Mouse (Mus musculus) liver, embryonic 13.5 days (tissue): ENCODE measurements around the gene Tgfa. TPM values are rescaled to one million over a fixed set of nuclear protein-coding genes. Genes with fewer than 3 reads are reported as not detected.

Experiments used
- ATAC-seq: fragments of 200-750 bp; cut with Nextera tagmentation; 2 replicates; pipeline ENCODE4 v1.8.0; 2017; ENCODE audit warnings: low read depth, mild to moderate bottlenecking, moderate number of reproducible peaks, moderate library complexity
- DNase-seq: peaks from one replicate; pipeline ENCODE4 v3.0.0; 2022
- H3K27ac ChIP-seq: fragments of 300-500 bp; sonication (generic); 2 replicates; pipeline ENCODE4 v1.5.1; 2015; ENCODE audit warnings: moderate library complexity, mild to moderate bottlenecking, inconsistent platforms
- H3K27me3 ChIP-seq: fragments of 300-500 bp; sonication (generic); 2 replicates; pipeline ENCODE4 v1.6.1; 2015; ENCODE audit warnings: mild to moderate bottlenecking, inconsistent platforms
- H3K36me3 ChIP-seq: fragments of 300-500 bp; sonication (generic); 2 replicates; pipeline ENCODE4 v1.6.1; 2015; ENCODE audit warnings: mild to moderate bottlenecking, inconsistent platforms
- H3K4me1 ChIP-seq: fragments of 300-500 bp; sonication (generic); replicated peaks from 2 replicates; pipeline ENCODE4 v1.6.1; 2015; ENCODE audit warnings: inconsistent platforms
- H3K4me2 ChIP-seq: fragments of 300-500 bp; sonication (generic); 2 replicates; pipeline ENCODE4 v1.6.1; 2015; ENCODE audit warnings: inconsistent platforms, mild to moderate bottlenecking, moderate library complexity
- H3K4me3 ChIP-seq: fragments of 300-500 bp; sonication (generic); replicated peaks from 2 replicates; pipeline ENCODE4 v1.5.1; 2015; ENCODE audit warnings: mild to moderate bottlenecking, inconsistent platforms
- H3K9ac ChIP-seq: fragments of 300-500 bp; sonication (generic); 2 replicates; pipeline ENCODE4 v1.6.1; 2015; ENCODE audit warnings: mild to moderate bottlenecking, inconsistent platforms
- H3K9me3 ChIP-seq: fragments of 300-500 bp; sonication (generic); replicated peaks from 2 replicates; pipeline ENCODE4 v1.6.1; 2016; ENCODE audit warnings: inconsistent platforms
- WGBS: fragments of 180-500 bp; shearing (Covaris S2); methylation state at CpG from one replicate; pipeline ENCODE4 v1.1.7; 2015; ENCODE audit not compliant: insufficient replicate concordance; 5-methylcytosine and 5-hydroxymethylcytosine counted together
- polyA plus RNA-seq: library from polyadenylated mRNA; unstranded; fragments of >200 nt; fragmentation: Nextera tagmentation; extraction: Ambion mirVana; gene quantifications from 2 replicates; pipeline ENCODE4 v1.2.1, GENCODE M21; 2015

Tgfa gene
- polyA plus RNA-seq, 1 experiment from 2014 or later, result 1.1 TPM

- Histone ChIP-seq H3K27ac (no peak overlapping the region), H3K4me3 (no peak overlapping the region), H3K4me2 (no peak overlapping the region), H3K27me3 (no peaks in the 10 kb centered on the region), H3K9ac (no peak overlapping the region), H3K36me3 (no peaks in the 10 kb centered on the region), H3K4me1 (no peaks in the 10 kb centered on the region), H3K9me3 (no peaks in the 10 kb centered on the region)
- 55% methylated on average over 2 of the region's 2 CpGs for WGBS
- DNase-seq (no peak), ATAC-seq (no peak)
Measured at GRCm38 (mm10) chr6:86299381-86299780, 104.4 kb downstream of the Tgfa start.

- H3K36me3 ChIP-seq, result no peaks in the 10 kb centered on the region
- H3K9ac ChIP-seq, result no peak overlapping the region
- H3K27ac ChIP-seq, result no peak overlapping the region
- no peak overlapping the region for H3K4me3 ChIP-seq
- H3K4me1 ChIP-seq, result 0 out of 2 replicates have a peak, but pooled peaks cover 2% of the 10 kb centered on the region
- no peaks in the 10 kb centered on the region for H3K9me3 ChIP-seq
- 41% methylated on average over 4 of the region's 4 CpGs for WGBS
- H3K4me2 ChIP-seq, result no peak overlapping the region
- peak; percentile 13 for DNase-seq
- peak; percentile 77 for ATAC-seq
- H3K27me3 ChIP-seq, result no peaks in the 10 kb centered on the region
Measured at GRCm38 (mm10) chr6:86305680-86306079, 110.7 kb downstream of the Tgfa start.

- no peak overlapping the region for H3K9ac ChIP-seq
- no peaks in the 10 kb centered on the region for H3K36me3 ChIP-seq
- no peaks in the 10 kb centered on the region for H3K27me3 ChIP-seq
- 76% methylated on average over 1 of the region's 1 CpGs for WGBS
- no peak overlapping the region for H3K27ac ChIP-seq
- DNase-seq (no peak), ATAC-seq (no peak)
- no peaks in the 10 kb centered on the region for H3K9me3 ChIP-seq
- H3K4me3 ChIP-seq, result no peak overlapping the region
- no peaks in the 10 kb centered on the region for H3K4me1 ChIP-seq
- H3K4me2 ChIP-seq, result no peak overlapping the region
Measured at GRCm38 (mm10) chr6:86314011-86314410, 119.0 kb downstream of the Tgfa start.

- H3K4me1 ChIP-seq, result no peaks in the 10 kb centered on the region
- H3K27ac ChIP-seq, result no peak overlapping the region
- no peaks in the 10 kb centered on the region for H3K9me3 ChIP-seq
- H3K4me2 ChIP-seq, result no peak overlapping the region
- H3K9ac ChIP-seq, result no peak overlapping the region
- H3K4me3 ChIP-seq, result no peak overlapping the region
- H3K36me3 ChIP-seq, result no peaks in the 10 kb centered on the region
- WGBS, result 29% methylated on average over 1 of the region's 1 CpGs
- DNase-seq (no peak), ATAC-seq (no peak)
- no peaks in the 10 kb centered on the region for H3K27me3 ChIP-seq
Measured at GRCm38 (mm10) chr6:86317066-86317465, 122.0 kb downstream of the Tgfa start.

GRCm38 (mm10) chr6:86318855-86319254 is 123.8 kb downstream of the Tgfa start:
- Histone ChIP-seq H3K36me3 (no peaks in the 10 kb centered on the region), H3K4me3 (no peak overlapping the region), H3K4me2 (no peak overlapping the region), H3K9me3 (no peaks in the 10 kb centered on the region), H3K4me1 (no peaks in the 10 kb centered on the region), H3K27ac (no peak overlapping the region), H3K9ac (no peak overlapping the region), H3K27me3 (no peaks in the 10 kb centered on the region)
- WGBS, result 57% methylated on average over 4 of the region's 4 CpGs
- ATAC-seq (no peak), DNase-seq (no peak)

GRCm38 (mm10) chr6:86322031-86322563 is 127.1 kb downstream of the Tgfa start:
- ATAC-seq (no peak), DNase-seq (no peak)
- H3K4me2 ChIP-seq, result no peak overlapping the region
- WGBS, result 69% methylated on average over 5 of the region's 5 CpGs
- no peaks in the 10 kb centered on the region for H3K9me3 ChIP-seq
- H3K27ac ChIP-seq, result no peak overlapping the region
- no peak overlapping the region for H3K4me3 ChIP-seq
- H3K9ac ChIP-seq, result no peak overlapping the region
- H3K27me3 ChIP-seq, result no peaks in the 10 kb centered on the region
- H3K36me3 ChIP-seq, result no peaks in the 10 kb centered on the region
- no peaks in the 10 kb centered on the region for H3K4me1 ChIP-seq

- no peak overlapping the region for H3K4me2 ChIP-seq
- DNase-seq (no peak), ATAC-seq (no peak)
- H3K27me3 ChIP-seq, result no peaks in the 10 kb centered on the region
- H3K9me3 ChIP-seq, result no peaks in the 10 kb centered on the region
- H3K36me3 ChIP-seq, result no peaks in the 10 kb centered on the region
- no peak overlapping the region for H3K4me3 ChIP-seq
- WGBS, result 79% methylated on average over 9 of the region's 9 CpGs
- H3K9ac ChIP-seq, result no peak overlapping the region
- H3K27ac ChIP-seq, result no peak overlapping the region
- H3K4me1 ChIP-seq, result no peaks in the 10 kb centered on the region
Measured at GRCm38 (mm10) chr6:86322991-86323390, 128.0 kb downstream of the Tgfa start.

GRCm38 (mm10) chr6:86324400-86324799 is 129.4 kb downstream of the Tgfa start:
- 76% methylated on average over 3 of the region's 3 CpGs for WGBS

More at GRCm38 (mm10) chr6:86324400-86324799, 129.4 kb downstream of the Tgfa start:
- Histone ChIP-seq H3K4me3 (no peak overlapping the region), H3K4me2 (no peak overlapping the region), H3K27ac (no peak overlapping the region), H3K36me3 (no peaks in the 10 kb centered on the region), H3K9ac (no peak overlapping the region), H3K27me3 (no peaks in the 10 kb centered on the region), H3K9me3 (no peaks in the 10 kb centered on the region), H3K4me1 (no peaks in the 10 kb centered on the region)
- DNase-seq (no peak), ATAC-seq (no peak)

Other genes starting within 250 kb of the Tgfa start
- gene Dusp11, start 233.6 kb upstream of the Tgfa start, polyA plus RNA-seq, result 29.0 and 40.3 TPM in 2 replicates
- not detected in 2 replicates for gene Figla, start 179.1 kb upstream of the Tgfa start, polyA plus RNA-seq
- gene Add2, start 166.5 kb upstream of the Tgfa start, polyA plus RNA-seq, result 93.3 and 96.2 TPM in 2 replicates
- 94.3 and 104 TPM in 2 replicates for gene Fam136a, start 170.4 kb downstream of the Tgfa start, polyA plus RNA-seq
- gene Snrpg, start 176.1 kb downstream of the Tgfa start, polyA plus RNA-seq, result 407 and 475 TPM in 2 replicates
- 38.1 and 51.3 TPM in 2 replicates for gene Pcyox1, start 201.9 kb downstream of the Tgfa start, polyA plus RNA-seq
- gene Tia1, start 209.0 kb downstream of the Tgfa start, polyA plus RNA-seq, result 26.4 and 31.0 TPM in 2 replicates
- not detected in 2 replicates for gene Gm44790, start 231.4 kb downstream of the Tgfa start, polyA plus RNA-seq
- gene C87436, start 243.2 kb downstream of the Tgfa start, polyA plus RNA-seq, result 12.4 and 14.5 TPM in 2 replicates